Mouse (Mus musculus): Measurements from ENCODE around the gene H2-Ke6.

Gene H2-Ke6

DNA sequence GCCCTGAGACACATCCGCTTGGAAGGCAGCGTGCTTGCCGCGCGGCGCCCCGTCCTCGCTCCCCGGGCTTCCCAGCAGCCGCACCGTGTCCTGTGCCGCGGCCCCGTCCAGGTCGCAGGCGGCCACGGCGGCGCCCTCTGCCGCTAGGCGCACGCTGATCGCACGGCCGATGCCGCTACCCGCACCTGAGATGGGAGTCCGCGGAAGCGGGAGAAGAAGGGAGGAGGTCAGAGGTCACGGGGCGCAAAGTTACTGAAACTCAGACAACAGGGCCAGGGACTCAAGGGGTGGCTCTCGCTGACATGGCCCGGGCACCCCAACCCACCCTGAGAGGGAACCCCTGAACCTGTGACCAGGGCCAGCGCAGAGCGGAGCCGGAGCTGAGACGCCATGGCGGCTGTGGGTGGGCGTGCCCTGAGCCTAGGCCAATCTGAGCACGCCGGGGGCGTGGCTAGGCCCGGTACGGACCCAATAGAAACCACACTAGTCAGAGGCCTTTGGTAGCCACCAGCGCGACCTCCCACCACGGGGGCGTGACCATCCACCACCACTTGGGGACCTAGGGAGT lies at the start of gene H2-Ke6:
TSS of gene H2-Ke6 (minus strand) at position 405 of the 568 bp plus-strand sequence.
- peak; percentile 74 for DNase-seq (ENCODE audit: low spot score)

DNA sequence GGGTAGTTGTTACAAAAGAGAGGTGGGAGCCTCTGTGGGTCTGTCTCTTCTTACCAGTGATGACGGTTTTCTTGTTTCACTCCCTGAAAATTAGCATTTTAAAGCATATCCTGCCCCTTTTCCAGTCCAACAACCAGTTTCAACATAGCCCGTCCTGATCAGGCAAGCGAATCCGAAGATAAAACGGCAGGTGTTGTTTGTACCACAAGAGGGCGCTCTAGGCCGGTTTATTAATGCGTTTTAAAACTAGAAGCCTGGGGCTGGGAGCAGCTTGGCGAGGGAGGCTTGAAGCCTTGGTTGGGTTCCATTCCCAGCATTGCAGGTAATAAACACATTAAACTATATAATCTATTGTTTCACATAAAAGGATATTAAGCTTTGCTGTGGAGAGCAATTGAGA lies 49.7 kb upstream of the H2-Ke6 start:
- peak; percentile 36 for DNase-seq (ENCODE audit: low spot score)

DNA sequence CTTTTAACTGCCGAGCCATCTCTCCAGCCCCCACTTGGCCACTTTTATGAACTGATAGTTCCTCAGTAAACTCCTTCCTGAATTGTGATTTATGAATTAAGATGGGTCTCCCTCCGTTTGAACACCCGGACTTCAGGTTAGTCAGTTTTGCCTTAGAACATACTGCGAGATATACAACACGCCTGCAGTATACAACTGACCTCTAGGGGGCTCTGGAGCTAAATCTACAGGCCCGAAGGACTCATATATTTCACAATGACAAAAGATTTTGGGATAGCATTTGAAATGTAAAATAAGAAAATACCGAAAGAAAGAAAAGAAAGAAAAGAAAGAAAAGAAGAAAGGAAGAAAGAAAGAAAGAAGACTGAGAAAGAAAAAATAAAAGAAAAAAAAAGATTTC lies 47.4 kb upstream of the H2-Ke6 start:
- no peak for DNase-seq (ENCODE audit: low spot score)

DNA sequence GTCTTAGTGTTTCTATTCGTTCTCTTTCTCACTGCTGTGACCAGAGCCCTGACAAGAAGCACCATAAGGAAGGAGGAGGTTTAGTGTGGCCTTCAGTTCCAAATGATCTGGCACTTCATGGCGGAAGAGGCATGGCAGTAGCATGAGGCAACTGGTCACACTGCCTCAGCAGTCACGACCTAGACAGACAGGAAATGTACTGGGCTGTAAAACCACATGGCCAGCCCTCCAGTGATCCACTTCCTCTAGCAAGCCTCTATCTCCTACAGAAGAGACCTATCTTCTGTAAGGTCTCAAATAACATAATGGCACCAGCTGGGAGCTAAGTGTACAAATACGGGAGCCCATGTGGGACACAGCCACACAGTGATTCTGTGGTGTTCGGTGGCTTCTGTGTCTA lies 44.2 kb upstream of the H2-Ke6 start:
- no peak for DNase-seq (ENCODE audit: low spot score)

DNA sequence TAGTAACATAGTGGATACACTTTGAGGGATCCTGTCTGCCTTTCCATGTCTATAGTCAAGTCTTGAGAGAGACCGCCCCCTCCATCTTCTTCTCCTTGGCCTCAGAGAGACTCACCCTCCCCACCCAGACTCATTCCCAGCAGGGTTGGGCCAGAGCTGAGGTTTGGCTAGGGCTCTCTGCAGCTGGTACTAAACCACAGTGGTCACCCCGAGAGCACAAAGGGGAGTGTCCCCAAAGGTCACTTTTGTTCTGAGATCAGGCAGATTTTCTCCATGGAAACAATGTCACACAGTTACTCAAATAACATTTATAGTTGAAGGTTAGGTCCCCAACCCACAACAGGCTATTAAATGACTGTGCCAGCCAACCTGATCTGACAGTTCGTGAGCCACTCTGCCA lies 41.0 kb upstream of the H2-Ke6 start:
- DNase-seq (ENCODE audit: low spot score), result no peak

DNA sequence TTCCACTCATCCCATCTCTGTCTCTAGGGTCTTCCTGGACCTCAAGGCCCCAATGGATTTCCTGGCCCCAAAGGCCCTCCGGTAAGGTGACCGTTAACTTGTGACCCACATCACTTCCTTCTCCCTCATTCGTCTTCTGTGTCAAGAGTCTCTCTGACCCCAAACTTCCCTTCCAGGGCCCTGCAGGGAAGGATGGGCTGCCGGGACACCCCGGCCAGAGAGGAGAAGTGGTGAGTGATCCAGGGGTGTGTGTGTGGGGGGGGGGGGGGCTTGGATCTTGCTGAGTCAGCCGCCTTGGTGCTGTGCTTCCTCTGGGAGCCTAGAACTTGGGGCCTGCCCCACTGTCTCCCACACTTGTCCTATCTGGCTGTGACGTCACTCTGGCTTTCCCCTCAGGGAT lies 29.4 kb upstream of the H2-Ke6 start:
- DNase-seq (ENCODE audit: low spot score), result no peak

DNA sequence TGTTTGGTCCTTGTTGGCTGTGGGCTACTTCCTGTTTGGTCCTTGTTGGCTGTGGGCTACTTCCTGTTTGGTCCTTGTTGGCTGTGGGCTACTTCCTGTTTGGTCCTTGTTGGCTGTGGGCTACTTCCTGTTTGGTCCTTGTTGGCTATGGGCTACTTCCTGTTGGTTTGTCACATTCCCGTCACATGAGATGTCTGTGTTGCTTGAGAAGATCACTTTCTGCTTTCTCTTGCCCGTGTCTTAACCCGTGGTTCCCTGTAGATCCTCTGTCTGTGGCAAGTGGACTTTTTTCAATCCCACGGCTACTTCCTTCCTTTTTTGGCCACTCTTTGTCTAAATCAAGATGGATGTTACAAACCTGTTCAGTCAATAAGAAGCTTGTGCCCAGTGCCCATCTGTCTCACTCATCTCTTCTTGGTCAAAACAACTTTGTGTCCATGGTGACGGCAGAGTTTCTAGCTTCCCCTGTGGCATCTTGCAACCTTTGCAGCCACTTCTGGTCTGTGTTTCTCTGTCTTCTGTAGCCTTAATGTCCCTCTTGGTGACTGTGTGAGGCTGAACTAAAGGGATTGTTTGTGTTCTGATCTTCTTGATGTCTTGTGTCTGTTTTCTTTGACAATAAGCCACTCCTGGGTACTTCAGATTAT lies 19.7 kb upstream of the H2-Ke6 start:
- no peak for DNase-seq (ENCODE audit: low spot score)

DNA sequence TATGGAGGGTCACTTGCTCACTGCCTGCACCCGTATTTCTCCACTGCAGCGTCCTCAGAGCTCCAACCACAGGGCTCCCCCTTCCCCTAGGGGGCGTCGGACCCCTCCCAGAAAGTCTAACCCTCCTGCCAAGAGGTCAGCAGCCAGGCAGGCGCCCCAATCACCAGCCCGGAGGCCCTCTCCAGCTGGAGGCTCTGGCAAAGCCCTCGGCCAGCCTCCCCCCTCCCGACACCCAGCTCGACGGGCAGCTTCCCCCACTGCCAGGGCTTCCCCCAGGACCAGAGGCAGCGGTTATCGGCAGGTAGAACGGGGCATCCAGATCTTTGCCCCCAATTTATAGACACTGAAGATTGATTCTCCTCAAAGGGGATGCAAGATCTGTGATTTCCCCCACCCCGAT lies 18.1 kb upstream of the H2-Ke6 start:
- DNase-seq (ENCODE audit: low spot score), result no peak

DNA sequence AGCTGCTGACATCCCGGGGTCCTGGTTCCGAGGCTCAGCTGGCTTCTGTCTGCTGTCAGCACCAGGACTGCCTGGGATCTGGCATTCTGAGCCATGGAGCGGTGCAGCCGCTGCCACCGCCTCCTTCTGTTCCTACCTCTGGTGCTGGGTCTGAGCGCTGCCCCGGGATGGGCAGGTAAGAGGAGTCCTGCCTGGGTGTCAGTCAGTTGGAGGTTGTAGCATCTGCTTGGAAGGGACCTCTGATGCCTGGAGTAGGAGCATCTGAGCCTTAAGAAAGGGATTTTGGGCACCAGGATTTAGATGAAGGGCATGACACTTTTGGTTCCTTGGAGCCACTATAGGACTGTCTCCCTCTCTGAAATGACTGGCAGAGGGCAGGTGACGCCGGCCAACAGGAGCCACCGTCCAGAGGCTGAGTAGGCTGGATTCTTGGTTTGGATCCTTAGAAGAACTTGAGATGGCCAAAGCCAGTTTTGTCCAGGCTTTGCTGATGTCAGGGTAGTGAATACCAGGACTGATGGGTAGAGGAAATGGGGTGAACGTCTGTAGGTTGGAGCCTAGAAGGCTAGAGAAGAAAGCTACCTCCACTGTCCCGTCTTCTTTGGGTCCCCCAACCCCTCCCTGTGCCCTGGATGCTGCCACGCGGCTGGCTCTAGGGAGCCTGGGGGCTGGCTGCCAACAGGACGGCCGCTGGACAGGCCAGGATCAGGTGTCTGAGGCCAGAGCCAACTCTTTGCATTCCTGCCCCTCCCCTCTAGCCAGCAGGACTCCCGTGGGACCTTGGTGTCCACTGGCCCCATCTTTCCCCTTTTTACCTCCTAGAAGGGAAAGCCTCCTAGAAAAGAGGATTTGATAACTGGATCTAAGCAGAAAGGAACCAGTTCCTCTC lies 11.9 kb upstream of the H2-Ke6 start:
- no peak for DNase-seq (ENCODE audit: low spot score)

DNA sequence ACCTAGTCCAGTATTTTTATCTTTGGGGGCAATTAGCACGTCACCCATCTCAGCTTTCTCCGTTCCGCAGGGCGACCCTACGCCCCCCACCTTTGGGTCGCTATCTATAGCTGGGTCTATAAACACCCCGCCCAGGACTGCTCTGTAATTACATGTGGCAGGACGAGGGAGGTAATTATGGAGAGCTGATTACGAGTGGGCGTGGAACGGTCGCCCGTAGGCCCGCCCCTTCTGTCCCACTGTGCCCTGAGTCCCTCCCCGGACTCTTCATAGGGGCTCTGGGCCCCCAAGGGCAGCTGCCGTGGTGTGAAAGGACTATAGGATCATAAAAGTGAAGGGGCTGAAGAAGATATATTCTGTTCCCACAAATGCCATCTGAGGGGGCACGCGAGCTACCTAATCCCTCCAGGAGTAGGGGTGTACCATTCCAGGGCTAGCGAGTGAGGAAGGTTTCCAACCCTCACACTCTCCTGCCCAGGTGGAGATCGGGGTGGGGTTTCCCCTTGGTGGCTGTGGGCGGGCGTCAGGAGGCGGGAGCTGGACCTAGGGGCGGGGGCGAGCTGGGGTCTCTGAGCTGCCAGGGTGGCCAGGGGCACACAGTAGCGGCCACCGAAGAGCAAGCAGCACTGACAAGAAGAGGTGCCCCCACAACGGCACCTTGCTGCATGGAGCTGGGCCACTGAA lies 11.2 kb upstream of the H2-Ke6 start, which contains the start of gene Col11a2:
TSS of gene Col11a2 (plus strand) at position 560 of the 684 bp plus-strand sequence.
- no peak for DNase-seq (ENCODE audit: low spot score)

DNA sequence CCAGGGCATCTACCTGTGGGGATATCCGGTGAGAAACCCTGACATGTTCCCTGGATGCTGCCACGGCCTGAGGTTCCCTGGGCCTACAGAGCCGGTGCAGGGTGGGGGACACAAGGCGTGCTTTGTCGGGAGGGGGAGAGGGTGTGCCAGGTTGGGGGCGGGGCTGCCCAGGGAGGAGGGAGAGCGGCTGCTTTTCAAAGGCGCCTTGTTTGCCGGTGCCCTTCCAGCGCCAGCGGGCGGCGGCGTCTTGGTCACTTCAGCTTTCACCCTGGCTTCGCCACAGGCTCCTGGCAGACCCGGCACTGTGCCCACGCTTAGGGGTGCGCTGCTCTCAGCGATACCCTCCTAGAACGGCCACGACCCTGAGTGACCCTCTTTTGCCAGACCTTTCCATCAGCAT lies 10.6 kb upstream of the H2-Ke6 start:
- DNase-seq (ENCODE audit: low spot score), result no peak

DNA sequence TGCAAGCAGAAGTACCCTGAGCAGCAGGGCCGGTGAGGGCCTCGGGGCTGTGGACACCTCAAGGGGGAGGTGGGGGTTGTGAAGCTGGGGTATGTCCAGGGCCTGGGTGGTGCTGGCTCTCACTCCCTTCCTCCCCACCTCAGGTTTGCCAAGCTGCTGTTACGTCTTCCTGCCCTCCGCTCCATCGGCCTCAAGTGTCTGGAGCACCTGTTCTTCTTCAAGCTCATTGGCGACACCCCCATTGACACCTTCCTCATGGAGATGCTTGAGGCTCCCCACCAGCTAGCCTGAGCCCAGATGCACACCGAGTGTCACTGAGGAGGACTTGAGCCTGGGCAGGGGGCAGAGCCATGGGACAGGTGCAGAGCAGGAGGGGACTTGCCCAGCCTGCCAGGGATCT lies 9.4 kb upstream of the H2-Ke6 start:
- DNase-seq (ENCODE audit: low spot score), result no peak

DNA sequence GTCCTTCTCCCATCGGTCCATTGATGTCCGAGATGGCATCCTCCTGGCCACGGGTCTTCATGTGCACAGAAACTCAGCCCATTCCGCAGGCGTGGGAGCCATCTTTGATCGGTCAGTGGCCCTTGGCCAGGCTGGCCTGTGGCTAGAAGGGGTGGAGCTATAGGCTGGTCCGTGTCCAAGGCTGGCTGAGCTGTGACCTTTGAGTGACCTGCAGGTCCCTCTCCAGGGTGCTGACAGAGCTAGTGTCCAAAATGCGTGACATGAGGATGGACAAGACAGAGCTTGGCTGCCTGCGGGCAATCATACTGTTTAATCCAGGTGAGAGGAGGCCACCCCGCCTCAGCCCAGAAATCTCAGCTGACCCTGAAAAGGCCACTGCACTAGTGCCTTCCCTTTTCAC lies 8.8 kb upstream of the H2-Ke6 start:
- DNase-seq (ENCODE audit: low spot score), result no peak

DNA sequence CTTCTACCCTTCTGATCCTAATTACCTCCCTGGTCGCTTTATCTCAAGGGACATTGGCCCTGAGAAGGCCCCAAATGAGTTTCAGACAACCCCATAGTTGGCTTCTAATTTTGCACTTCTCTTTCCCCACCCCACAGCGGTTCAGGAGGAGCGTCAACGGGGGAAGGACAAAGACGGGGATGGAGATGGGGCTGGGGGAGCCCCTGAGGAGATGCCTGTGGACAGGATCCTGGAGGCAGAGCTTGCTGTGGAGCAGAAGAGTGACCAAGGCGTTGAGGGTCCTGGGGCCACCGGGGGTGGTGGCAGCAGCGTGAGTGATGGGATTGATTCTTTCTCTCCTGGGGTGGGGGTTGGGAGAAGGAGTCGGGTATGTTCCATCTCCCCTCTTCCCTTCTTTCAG lies 7.7 kb upstream of the H2-Ke6 start:
- DNase-seq (ENCODE audit: low spot score), result no peak

DNA sequence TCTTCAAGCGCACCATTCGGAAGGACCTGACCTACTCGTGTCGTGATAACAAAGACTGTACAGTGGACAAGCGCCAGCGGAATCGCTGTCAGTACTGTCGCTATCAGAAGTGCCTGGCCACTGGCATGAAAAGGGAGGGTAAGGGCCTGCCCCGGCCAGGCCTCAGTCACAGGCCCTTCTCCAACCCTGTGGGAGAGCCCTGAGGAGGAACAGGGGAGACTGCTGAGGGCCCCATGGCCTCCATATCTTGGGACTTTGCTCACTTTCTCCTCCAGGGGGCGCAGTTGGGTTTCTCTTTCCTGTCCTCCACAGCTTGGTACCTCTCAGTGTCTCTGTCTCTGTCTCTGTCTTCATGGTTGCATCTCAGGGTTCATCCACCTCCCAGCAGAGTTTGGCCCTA lies 6.2 kb upstream of the H2-Ke6 start:
- DNase-seq (ENCODE audit: low spot score), result no peak

DNA sequence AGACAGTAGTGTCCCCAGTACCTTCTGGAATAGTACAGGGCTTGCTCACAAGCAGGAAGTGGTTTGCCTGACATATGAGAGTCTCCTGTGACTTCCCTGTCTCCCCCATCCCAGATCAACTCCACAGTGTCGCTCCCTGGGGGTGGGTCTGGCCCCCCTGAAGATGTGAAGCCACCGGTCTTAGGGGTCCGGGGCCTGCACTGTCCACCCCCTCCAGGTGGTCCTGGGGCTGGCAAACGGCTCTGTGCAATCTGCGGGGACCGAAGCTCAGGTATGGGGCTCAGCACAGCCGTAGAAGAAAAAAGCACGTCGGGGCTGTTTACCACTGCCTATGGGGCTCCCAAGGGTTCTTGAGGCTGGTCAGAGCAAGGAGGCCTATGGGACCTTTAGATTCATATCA lies 5.6 kb upstream of the H2-Ke6 start:
- DNase-seq (ENCODE audit: low spot score), result no peak

DNA sequence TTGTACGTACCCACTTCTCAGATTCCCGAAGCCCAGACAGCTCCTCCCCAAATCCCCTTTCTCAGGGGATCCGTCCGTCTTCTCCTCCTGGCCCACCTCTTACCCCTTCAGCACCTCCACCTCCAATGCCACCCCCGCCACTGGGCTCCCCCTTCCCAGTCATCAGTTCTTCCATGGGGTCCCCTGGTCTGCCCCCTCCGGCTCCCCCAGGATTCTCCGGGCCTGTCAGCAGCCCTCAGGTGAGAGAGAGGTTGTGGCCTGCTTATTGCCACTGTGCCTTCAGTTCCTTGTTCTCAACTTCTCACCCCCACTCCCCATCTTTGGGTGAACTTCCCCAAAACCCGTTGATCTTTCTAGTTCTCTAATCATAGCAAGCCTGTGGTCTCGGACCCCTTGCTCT lies 4.9 kb upstream of the H2-Ke6 start:
- DNase-seq (ENCODE audit: low spot score), result no peak

DNA sequence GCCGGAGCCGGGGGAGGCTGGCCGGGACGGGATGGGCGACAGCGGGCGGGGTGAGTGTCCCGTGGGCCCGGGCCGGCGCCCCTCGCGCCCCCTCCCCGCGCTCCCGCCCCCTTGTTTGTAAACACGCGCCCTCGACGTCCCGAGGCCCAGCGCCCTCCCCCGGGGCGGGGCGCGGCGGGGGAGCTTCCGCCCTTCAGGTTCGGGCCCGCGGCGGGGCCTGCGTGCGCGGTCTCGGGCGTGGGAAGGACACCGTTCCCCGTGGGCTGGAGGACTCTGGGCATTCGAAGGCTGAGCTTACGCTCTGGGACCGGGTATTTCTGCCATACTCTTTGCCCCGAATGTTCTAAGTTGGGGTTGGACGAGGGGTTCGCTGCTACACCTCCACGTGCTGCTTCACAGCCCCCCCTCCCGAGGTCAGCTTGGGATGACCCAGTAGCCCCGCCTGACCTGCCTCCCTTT lies 4.3 kb upstream of the H2-Ke6 start:
- peak; percentile 37 for DNase-seq (ENCODE audit: low spot score)

DNA sequence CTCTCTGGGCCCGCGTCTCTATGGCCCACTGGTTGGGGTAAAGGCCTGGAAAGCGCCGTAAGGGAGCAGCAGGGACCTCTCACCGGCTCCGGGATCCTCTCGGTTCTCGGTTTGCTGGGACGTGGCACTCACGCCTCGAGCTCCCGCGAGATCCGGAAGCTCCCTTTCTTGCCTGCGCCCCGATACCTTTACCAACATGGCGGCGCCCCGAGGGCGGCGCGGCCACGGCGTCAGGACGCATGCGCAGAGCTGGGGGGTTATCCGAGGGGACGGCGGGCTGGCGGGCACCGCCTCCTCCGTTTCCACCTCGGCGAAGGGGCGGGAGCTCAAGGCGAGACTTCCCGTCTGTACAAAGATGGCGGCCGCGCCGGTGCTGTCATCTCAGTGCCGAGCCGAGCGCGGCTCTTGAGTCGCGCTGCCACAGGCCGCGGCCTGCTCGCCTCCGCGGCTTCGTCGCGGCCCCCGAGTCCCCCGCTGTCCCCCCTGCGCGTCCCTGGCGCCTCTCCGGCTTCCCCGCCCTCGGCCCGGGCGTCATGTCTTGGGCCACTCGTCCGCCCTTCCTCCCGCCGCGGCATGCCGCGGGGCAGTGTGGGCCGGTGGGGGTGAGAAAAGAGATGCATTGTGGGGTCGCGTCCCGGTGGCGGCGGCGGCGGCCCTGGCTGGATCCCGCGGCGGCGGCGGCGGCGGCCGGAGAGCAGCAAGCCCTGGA lies 3.8 kb upstream of the H2-Ke6 start, which contains the start of the genes Slc39a7 and Rxrb:
TSS of gene Slc39a7 (minus strand) at position 218 of the 709 bp plus-strand sequence.
TSS of gene Rxrb (plus strand) at position 348 of the 709 bp plus-strand sequence.
- DNase-seq (ENCODE audit: low spot score), result peak; percentile 99

DNA sequence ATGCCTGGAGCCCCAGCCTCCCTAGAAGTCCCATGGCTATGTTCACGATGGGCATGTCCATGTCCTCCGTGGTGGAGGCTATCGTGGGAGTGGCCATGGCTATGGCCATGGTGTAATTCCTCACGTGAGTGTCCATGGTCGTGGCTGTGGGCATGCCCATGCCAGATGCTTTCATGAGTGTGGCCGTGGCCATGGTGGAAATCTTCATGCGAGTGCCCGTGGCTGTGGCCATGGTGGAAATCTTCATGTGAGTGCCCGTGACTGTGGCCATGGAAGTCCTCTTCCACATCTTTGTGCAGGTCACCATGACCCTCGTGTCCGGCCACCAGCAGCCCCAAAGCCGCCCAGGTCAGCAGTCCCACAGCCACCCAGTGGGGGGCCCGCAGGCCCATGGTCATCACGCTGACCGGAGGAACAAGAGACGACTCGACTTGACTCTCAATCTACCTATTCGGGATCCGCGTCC lies 3.0 kb upstream of the H2-Ke6 start:
- DNase-seq (ENCODE audit: low spot score), result no peak

DNA sequence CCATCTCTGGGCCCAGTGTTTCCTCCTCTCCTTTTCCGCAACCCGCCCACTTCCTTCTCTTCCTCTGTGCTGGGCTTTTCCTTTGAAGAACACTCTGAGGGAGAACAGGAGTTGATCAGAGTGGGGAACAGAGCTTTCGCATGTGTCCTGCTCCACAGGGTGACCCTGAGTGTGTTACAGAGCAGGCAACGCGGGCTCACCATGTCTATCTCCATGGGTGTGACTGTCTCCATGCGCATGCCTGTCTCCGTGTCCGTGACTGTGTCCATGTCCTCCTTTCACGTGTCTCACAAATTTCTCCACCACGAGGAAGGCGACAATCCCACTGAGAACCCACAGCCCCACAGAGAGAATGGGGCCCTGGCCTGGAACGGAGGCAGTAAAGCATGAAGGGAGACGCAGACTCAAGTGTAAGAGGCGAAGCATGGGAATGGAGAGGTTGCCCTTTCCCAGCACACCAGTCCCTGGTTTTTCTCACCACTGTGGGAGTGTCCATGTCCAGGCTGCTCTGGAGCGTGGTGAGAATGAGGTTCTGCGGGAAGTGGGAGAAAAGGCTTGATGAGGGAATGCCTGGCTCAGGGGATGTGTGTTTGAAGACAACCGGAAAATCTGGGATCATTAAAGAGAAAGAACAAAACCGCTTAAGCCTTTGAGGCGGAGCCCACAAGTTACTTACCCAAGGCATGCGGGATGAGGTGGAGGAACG lies 2.2 kb upstream of the H2-Ke6 start:
- DNase-seq (ENCODE audit: low spot score), result no peak
